Mouse (Mus musculus) liver, postnatal 0 days (tissue): ENCODE measurements around the gene Vps37c.

ENCODE experiments used
- CTCF ChIP-seq: sonication (generic); IDR thresholded peaks from 2 replicates; pipeline ENCODE4 v1.5.1; 2016; ENCODE audit warnings: antibody characterized with exemption, low read depth
- EP300 ChIP-seq: IDR thresholded peaks from 2 replicates; pipeline ENCODE4 v1.6.1; 2016; ENCODE audit warnings: antibody characterized with exemption, low read depth, mild to moderate bottlenecking

- TF ChIP-seq EP300 (no peak), CTCF (no peak)
Observed at GRCm38 (mm10) chr19:10692361-10692760, 3.8 kb downstream of the Vps37c start.
